Mouse (Mus musculus) frontal cortex, postnatal 10 days (tissue): ENCODE data around the gene Wt1.

Source experiments
- DNase-seq, 2 experiments: peaks; one replicate each; pipeline ENCODE4 v3.0.0; 2022; ENCODE audit warnings: low spot score in 2 of 2, mixed read lengths in 1 of 2

The Wt1 gene

DNA sequence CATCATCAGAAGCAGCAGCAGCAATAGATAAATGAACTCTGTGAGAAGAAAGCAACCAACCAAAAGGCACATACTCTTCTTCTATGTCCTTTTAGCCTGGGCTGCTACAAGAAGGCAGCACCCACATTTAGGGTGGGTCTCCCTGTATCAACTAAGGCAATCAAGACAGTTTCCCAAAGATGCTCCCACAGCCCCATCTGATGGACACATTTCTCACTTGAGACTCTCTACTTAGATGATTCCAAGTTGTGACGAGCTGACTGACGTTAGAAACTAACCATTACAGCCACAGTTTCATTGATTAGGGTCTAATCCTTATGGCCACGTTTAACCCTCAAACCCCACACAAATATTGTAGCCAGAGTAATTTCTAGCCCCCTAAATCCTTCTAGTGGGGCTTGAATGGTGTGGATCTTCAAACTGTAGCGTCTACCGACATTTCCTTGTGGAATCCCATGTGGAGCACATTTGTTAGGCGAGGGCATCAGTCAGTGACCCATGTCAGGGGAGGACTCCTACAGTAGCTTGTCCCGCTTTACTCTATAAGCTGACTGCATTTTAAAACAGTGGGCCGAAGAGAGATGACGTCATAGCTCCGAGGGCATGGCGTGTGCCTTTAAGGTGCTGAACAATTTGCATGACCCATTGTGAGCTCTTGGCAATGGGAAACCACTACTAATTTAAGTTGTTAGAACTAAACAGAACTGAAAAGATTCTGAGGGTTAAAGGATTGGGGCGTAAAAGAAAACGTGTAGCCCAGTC is 59.6 kb downstream of the Wt1 start:
- no peak for DNase-seq

DNA sequence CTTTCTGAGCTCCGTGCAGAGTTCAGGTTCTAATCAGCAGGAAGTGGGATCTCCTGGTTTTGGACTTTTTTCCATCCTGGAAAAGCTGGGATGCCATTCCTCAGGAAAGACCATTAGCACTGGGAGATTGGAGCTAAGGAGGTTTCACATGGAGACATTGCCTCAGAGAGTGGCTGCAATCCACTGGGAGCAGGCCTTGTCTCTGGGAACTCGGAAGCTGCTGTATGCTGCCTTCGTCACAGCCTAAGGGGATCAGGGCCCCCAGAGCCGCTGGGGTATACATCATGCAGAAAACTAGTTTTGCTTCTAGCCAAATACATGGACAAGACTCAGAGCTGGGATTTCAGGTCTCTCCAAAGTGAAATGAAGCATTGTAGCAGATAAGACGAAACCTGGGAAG is 60.3 kb downstream of the Wt1 start:
- DNase-seq = no peak

GRCm38 (mm10) chr2:105188182-105188581 is 61.9 kb downstream of the Wt1 start:
- no peak for DNase-seq

- DNase-seq = no peak
Observed at GRCm38 (mm10) chr2:105189352-105189751, 63.0 kb downstream of the Wt1 start.

GRCm38 (mm10) chr2:105200152-105200551 is 73.8 kb downstream of the Wt1 start:
- DNase-seq = no peak

DNA sequence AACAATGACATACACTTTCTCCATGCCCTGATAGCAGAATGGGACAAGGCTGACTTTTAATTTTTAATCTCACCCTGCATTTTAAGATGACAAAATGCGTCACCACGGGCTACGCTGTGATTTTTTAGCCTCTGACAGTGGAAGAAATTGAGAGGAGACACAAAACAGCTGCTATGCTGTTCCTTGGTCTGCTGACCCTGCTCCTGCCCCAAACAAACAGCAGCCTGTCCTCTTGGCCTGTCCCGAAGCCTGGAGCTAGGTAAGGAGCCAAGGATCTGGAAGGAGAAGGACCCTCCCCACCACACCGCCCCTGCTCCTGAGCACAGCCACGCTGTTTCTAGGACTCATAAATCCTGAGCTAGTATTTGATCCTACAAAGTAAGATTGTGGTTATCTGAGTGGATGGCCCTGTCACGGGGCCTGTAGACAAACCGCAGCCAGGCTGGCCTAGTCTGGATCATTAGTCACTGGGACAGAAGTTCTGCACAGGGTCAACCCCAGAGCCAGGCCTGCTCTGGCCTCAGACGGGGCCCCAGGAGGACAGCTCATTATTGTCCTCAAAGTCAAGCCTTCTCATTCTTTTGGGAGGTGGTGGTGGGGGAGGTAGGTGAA is 80.3 kb downstream of the Wt1 start:
- DNase-seq = no peak

DNA sequence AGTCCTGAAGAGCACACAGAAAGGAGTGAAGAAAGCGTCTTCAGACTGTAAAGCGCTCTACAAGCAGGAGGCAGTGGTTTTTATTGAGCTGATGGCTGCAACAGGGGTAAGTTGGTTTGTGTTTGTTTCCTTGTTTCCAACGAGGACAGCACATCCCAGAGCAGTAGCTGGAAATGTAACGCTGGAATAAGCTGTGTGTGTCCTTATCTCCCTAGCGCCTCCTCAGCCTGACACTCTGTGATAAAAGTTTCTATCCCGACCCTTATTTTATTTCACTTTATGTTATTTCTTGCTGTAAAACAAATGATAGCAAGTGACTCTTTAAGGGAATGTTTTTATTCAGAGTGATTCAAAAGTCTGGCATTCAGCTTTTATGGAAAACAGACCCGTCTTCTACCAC is 86.5 kb downstream of the Wt1 start:
- no peak for DNase-seq

GRCm38 (mm10) chr2:105215914-105216313 is 89.6 kb downstream of the Wt1 start:
- no peak for DNase-seq

- DNase-seq = no peak
Observed at GRCm38 (mm10) chr2:105219229-105219628, 92.9 kb downstream of the Wt1 start.

- no peak for DNase-seq
Observed at GRCm38 (mm10) chr2:105219664-105220063, 93.3 kb downstream of the Wt1 start.

DNA sequence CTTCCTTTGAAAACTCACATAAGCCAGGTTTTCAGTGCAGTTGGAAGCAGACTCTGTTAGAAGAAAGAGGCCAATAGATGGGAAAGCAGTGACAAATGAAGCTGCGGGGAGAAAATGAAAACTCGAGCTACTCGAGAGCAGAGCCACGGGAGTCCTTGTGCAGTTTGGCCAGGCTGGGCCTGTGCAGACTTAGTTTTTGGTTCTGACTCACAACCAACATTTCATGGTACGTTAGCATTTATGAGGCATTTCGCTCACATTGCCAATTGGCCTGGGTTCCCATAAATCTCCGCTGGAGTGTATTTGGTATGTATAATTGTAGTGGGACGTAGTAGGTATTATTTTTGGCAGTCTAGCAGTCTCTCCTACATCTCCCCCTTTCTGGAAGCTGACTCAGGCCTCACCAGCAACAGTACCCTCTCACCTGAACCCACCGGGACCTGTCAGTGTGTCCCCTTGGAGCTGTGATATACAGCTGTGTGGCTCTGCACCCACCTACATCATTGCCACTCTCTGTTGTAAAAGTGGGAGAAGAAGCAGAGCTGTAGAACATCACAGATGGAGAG is 94.5 kb downstream of the Wt1 start:
- DNase-seq = no peak
